Mouse (Mus musculus): ENCODE measurements around the gene Eya4. TPM values are rescaled to one million over a fixed set of nuclear protein-coding genes. Genes with fewer than 3 reads are reported as not detected.

Gene Eya4
- total and polyA plus RNA-seq, 3 experiments, result 0.24 to 0.46 TPM; not detected in 1

- H3K9ac ChIP-seq (ENCODE audit: control insufficient read depth, low read depth, low read length, poor library complexity, severe bottlenecking), result no peak overlapping the region
- TF ChIP-seq CHD2 (IDR thresholded peaks at IDR 0.05; ENCODE audit: low read length), result no peak
- TF ChIP-seq GATA1 (IDR thresholded peaks at IDR 0.05; ENCODE audit: low read depth, low read length), result no peak
- TF ChIP-seq EP300 (IDR thresholded peaks at IDR 0.05; ENCODE audit: low read depth in 1 of 2, low read length in 2 of 2), result no peak
- TF ChIP-seq SIN3A (IDR thresholded peaks at IDR 0.05; ENCODE audit: low read length), result no peak
- no peak for TF ChIP-seq ZKSCAN1 (IDR thresholded peaks at IDR 0.05; ENCODE audit: low read depth, low read length)
- no peak for TF ChIP-seq MAX (IDR thresholded peaks at IDR 0.05; ENCODE audit: low read length)
- no peak for TF ChIP-seq TBP (IDR thresholded peaks at IDR 0.05; ENCODE audit: low read depth, low read length)
- no peak for TF ChIP-seq ZNF384 (IDR thresholded peaks at IDR 0.05; ENCODE audit: low read depth, low read length)
- TF ChIP-seq NELFE (IDR thresholded peaks at IDR 0.05; ENCODE audit: low read depth, low read length), result no peak
- TF ChIP-seq POLR2AphosphoS2 (IDR thresholded peaks at IDR 0.05; ENCODE audit: low read length), result no peak
- no peak for TF ChIP-seq HCFC1 (IDR thresholded peaks at IDR 0.05; ENCODE audit: low read depth, low read length)
- no peak for TF ChIP-seq POLR2A (IDR thresholded peaks at IDR 0.05; ENCODE audit: control insufficient read depth in 1 of 2, insufficient read depth in 1 of 2, low read depth in 1 of 2, low read length in 2 of 2, poor library complexity in 1 of 2)
- no peak for TF ChIP-seq E2F4 (IDR thresholded peaks at IDR 0.05; ENCODE audit: borderline replicate concordance, low read depth, low read length)
- TF ChIP-seq KAT2A (conservative IDR thresholded peaks at IDR 0.05; ENCODE audit: low read depth, low read length), result no peak
- no peak for TF ChIP-seq TAL1 (IDR thresholded peaks at IDR 0.05; ENCODE audit: low read length)
- no peak for TF ChIP-seq ETS1 (IDR thresholded peaks at IDR 0.05; ENCODE audit: low read depth, low read length)
- TF ChIP-seq BHLHE40 (IDR thresholded peaks at IDR 0.05; ENCODE audit: borderline replicate concordance, low read depth, low read length), result no peak
- TF ChIP-seq ZMIZ1 (IDR thresholded peaks at IDR 0.05; ENCODE audit: low read depth, low read length), result no peak
- no peak for TF ChIP-seq NRF1 (IDR thresholded peaks at IDR 0.05; ENCODE audit: insufficient read depth, low read depth, low read length, poor library complexity, severe bottlenecking)
- no peaks in the 10 kb centered on the region for H3K79me2 ChIP-seq (ENCODE audit: control insufficient read depth, insufficient read depth, low read length, poor library complexity)
- no peaks in the 10 kb centered on the region for H3K9me3 ChIP-seq (replicated peaks; ENCODE audit: insufficient read depth, low read length)
- H3K27ac ChIP-seq (ENCODE audit: control insufficient read depth, low read depth, low read length), result no peak overlapping the region
- no peak for DNase-seq (ENCODE audit: low read depth, low spot score)
- peaks cover 2% of the 10 kb centered on the region in 2 experiments; a peak in 3 of 4 replicates for H3K27me3 ChIP-seq (ENCODE audit: control insufficient read depth in 1 of 2, insufficient read depth in 2 of 2, low read length in 2 of 2)
- H3K36me3 ChIP-seq (ENCODE audit: control insufficient read depth in 1 of 2, insufficient read depth in 2 of 2, low read length in 2 of 2), result no peaks in the 10 kb centered on the region
- no peaks in the 10 kb centered on the region for H3K4me1 ChIP-seq (ENCODE audit: control insufficient read depth in 1 of 2, insufficient read depth in 2 of 2, low read length in 2 of 2)
- H3K4me3 ChIP-seq (ENCODE audit: control insufficient read depth in 1 of 2, insufficient read depth in 1 of 2, low read depth in 2 of 2, low read length in 2 of 2), result no peak overlapping the region
Measured at GRCm38 (mm10) chr10:23060041-23060693, 290.4 kb downstream of the Eya4 start.

DNA sequence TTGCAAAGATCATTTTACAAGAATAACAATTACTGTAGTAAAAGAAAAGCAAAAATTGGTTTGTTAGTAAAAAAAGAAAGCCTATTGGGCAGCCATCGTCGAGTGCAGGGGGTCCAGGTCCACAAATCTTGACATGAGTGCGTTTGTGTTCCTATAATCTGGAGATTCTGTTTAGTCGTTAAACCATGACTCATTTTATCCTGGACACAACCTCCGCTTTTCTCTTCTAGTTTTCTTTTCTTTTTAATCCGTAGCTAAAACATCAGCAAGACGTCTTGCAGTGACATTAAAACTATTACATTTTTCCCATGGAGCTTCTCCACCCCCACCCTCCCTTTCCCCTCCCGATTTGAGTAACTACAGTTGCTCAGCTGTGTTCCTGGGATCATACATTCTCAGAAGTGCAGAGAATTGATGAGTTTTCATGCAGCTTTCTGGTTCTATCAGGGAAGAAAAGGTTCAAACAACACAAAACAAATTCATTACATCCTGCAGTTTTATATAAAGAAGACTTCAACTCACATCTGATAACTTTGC, 297.1 kb downstream of the Eya4 start:
- TF ChIP-seq TBP (IDR thresholded peaks at IDR 0.05; ENCODE audit: low read depth, low read length) (no peak), USF2 (IDR thresholded peaks at IDR 0.05; ENCODE audit: borderline replicate concordance in 1 of 2, insufficient read depth in 1 of 2, low read depth in 1 of 2, low read length in 2 of 2) (no peak), HCFC1 (IDR thresholded peaks at IDR 0.05; ENCODE audit: low read depth, low read length) (no peak), BHLHE40 (IDR thresholded peaks at IDR 0.05; ENCODE audit: borderline replicate concordance, low read depth, low read length) (no peak), SIN3A (IDR thresholded peaks at IDR 0.05; ENCODE audit: low read length) (no peak), CHD2 (IDR thresholded peaks at IDR 0.05; ENCODE audit: low read length) (no peak), KAT2A (conservative IDR thresholded peaks at IDR 0.05; ENCODE audit: low read depth, low read length) (no peak), POLR2A (IDR thresholded peaks at IDR 0.05; ENCODE audit: control insufficient read depth in 1 of 2, insufficient read depth in 1 of 2, low read depth in 1 of 2, low read length in 2 of 2, poor library complexity in 1 of 2) (no peak), MEF2A (IDR thresholded peaks at IDR 0.05; ENCODE audit: extremely low read depth, insufficient replicate concordance, low read depth, low read length, poor library complexity, severe bottlenecking) (no peak), EP300 (IDR thresholded peaks at IDR 0.05; ENCODE audit: low read depth in 1 of 2, low read length in 2 of 2) (no peak), MYC (IDR thresholded peaks at IDR 0.05; ENCODE audit: low read depth, low read length) (no peak), ZKSCAN1 (IDR thresholded peaks at IDR 0.05; ENCODE audit: low read depth, low read length) (no peak), ZMIZ1 (IDR thresholded peaks at IDR 0.05; ENCODE audit: low read depth, low read length) (no peak), E2F4 (IDR thresholded peaks at IDR 0.05; ENCODE audit: borderline replicate concordance, low read depth, low read length) (no peak), GABPA (IDR thresholded peaks at IDR 0.05; ENCODE audit: low read depth, low read length) (no peak), ETS1 (IDR thresholded peaks at IDR 0.05; ENCODE audit: low read depth, low read length) (no peak)
- Histone ChIP-seq H3K27me3 (ENCODE audit: control insufficient read depth in 1 of 2, insufficient read depth in 2 of 2, low read length in 2 of 2) (no peaks in the 10 kb centered on the region), H3K9ac (ENCODE audit: control insufficient read depth, low read depth, low read length, poor library complexity, severe bottlenecking) (no peak overlapping the region), H3K4me3 (ENCODE audit: control insufficient read depth in 1 of 2, insufficient read depth in 1 of 2, low read depth in 2 of 2, low read length in 2 of 2) (no peak overlapping the region), H3K36me3 (ENCODE audit: control insufficient read depth in 1 of 2, insufficient read depth in 2 of 2, low read length in 2 of 2) (no peaks in the 10 kb centered on the region), H3K79me2 (ENCODE audit: control insufficient read depth, insufficient read depth, low read length, poor library complexity) (no peaks in the 10 kb centered on the region), H3K27ac (ENCODE audit: control insufficient read depth, low read depth, low read length) (no peak overlapping the region), H3K4me1 (ENCODE audit: control insufficient read depth in 1 of 2, insufficient read depth in 2 of 2, low read length in 2 of 2) (no peaks in the 10 kb centered on the region), H3K9me3 (replicated peaks; ENCODE audit: insufficient read depth, low read length) (no peaks in the 10 kb centered on the region)
- no peak for DNase-seq (ENCODE audit: low read depth, low spot score)
